Mouse (Mus musculus): ENCODE results near the gene Olfr1019. TPM values are rescaled to one million over a fixed set of nuclear protein-coding genes. Genes with fewer than 3 reads are reported as not detected.

The Olfr1019 gene
- not detected in 2 replicates for polyA plus RNA-seq (2016; fragmentation: Nextera tagmentation; extraction: Ambion mirVana)

DNA sequence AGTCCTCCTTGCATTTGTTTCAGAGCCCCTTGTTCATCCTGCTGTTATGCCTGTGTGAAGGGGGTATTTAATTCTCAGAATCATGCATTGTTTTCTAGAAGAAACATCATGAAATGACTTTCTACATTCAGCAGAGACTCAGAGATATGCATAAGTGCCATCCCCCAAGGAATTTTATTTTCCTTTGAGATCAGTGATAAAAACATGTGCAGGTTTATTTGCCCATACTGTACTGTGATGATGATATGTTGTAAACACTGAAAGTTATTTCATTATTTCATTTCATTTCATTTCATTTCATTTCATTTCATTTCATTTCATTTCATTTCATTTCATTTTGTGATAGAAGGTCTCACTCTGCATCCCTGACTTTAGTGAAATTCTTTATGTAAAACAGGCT, at the start of gene Olfr1019:
Olfr1019 (minus strand) TSS at position 101 of the 400 bp plus-strand sequence.
- Histone ChIP-seq H3K4me3 (no peak within 1 kb of the TSS), H3K4me1 (replicated peaks) (no peaks in the 10 kb centered on the region), H3K27me3 (ENCODE audit: insufficient read depth, poor library complexity, severe bottlenecking) (no peaks in the 10 kb centered on the region), H3K27ac (no peak within 1 kb of the TSS), H3K36me3 (no peaks in the 10 kb centered on the region), H3K9me3 (no peaks in the 10 kb centered on the region)
- no peak for DNase-seq (ENCODE audit: low spot score)

DNA sequence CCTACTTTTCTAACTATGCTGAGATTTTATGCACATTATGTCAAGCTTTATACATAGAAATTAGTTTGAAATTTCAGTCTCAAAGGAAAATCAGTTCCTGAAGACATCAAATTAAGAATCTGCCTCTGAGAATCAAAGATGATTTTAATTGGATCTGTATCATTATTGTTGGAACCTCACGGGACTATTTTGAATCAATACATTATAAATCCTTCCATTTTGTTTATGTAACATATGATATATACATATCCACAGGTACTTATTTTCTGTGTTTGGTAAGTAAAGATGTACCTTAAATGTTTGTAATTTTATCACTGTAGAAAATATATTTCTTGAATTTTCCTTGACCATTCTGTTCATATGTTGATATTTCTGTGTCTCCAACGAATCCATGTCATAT, 40.1 kb upstream of the Olfr1019 start, which contains the start of gene Olfr1023:
Olfr1023 (plus strand) TSS at position 301 of the 400 bp plus-strand sequence.
- 79% methylated on average over 2 of the region's 2 CpGs for WGBS
- no peaks in the 10 kb centered on the region for H3K4me1 ChIP-seq (replicated peaks)
- H3K9me3 ChIP-seq = no peaks in the 10 kb centered on the region
- H3K27me3 ChIP-seq (ENCODE audit: insufficient read depth, poor library complexity, severe bottlenecking) = no peaks in the 10 kb centered on the region
- no peak within 1 kb of the TSS for H3K4me3 ChIP-seq
- no peak within 1 kb of the TSS for H3K27ac ChIP-seq
- DNase-seq (ENCODE audit: low spot score) = no peak
- no peaks in the 10 kb centered on the region for H3K36me3 ChIP-seq

DNA sequence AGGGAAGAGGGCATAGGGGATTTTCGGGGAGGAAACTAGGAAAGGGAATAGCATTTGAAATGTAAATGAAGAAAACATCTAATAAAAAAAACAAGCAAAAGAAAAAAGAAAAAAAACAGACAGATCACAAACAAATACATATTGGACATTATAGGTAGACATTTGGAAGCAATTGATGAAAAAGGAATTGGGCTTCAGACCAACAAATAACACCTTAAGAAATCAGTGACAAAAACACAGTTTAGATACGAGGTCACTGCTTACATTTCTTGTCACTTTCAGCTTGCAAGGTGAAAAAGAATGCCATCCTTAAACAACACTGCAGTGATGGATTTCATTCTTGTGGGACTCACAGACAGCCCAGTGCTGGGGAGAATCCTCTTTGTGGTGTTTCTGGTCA, 23.0 kb upstream of the Olfr1019 start, which contains the start of gene Olfr1022:
Olfr1022 (plus strand) TSS at position 301 of the 400 bp plus-strand sequence.
- H3K4me3 ChIP-seq = no peak within 1 kb of the TSS
- no peaks in the 10 kb centered on the region for H3K9me3 ChIP-seq
- 66% methylated on average over 2 of the region's 2 CpGs for WGBS
- no peak within 1 kb of the TSS for H3K27ac ChIP-seq
- DNase-seq (ENCODE audit: low spot score) = no peak
- H3K4me1 ChIP-seq (replicated peaks) = no peaks in the 10 kb centered on the region
- H3K27me3 ChIP-seq (ENCODE audit: insufficient read depth, poor library complexity, severe bottlenecking) = no peaks in the 10 kb centered on the region
- no peaks in the 10 kb centered on the region for H3K36me3 ChIP-seq

DNA sequence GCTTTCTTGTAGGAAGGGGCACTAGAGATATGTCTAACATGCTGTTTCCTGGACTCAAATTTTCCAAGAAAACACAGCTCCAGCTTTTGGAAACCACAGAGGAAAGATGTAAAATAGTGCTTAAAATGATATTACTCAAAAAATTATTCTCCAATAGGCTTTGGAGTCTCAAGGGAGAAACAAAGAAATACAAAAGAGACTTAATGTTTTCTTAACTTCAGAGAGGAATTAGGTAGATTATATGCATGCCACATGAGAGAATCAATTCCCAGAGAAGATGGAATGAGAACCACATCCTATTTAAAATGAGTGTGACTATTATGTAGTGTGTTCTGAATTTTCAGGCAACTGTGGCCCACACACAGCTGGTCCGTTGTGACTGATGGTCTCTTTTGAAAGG, 1.4 kb upstream of the Olfr1019 start, which contains the start of gene Olfr1020:
Olfr1020 (plus strand) TSS at position 301 of the 400 bp plus-strand sequence.
- DNase-seq (ENCODE audit: low spot score) = no peak
- H3K9me3 ChIP-seq = no peaks in the 10 kb centered on the region
- no peaks in the 10 kb centered on the region for H3K27me3 ChIP-seq (ENCODE audit: insufficient read depth, poor library complexity, severe bottlenecking)
- no peak within 1 kb of the TSS for H3K4me3 ChIP-seq
- H3K36me3 ChIP-seq = no peaks in the 10 kb centered on the region
- WGBS = 72% methylated on average over 1 of the region's 1 CpGs
- H3K4me1 ChIP-seq (replicated peaks) = no peaks in the 10 kb centered on the region
- H3K27ac ChIP-seq = no peak within 1 kb of the TSS

DNA sequence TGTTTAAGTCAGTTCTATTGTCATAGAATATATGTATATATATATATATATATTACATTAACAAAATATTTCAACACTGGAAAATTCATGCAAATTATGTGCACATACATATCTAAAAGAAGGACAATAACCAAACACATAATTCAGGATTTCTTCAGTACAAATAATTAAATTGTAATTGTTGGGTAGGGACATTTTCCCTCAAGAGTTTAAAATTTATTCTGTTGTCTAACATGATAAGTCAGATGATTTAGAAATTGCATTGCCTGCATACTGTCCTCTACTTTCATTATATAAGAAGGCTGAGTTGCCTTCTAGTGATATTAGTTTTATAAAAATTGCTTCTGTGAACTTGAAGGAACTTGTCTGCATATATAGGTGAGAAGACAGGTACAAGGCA, 27.1 kb downstream of the Olfr1019 start, which contains the start of gene Olfr1018:
Olfr1018 (plus strand) TSS at position 301 of the 400 bp plus-strand sequence.
- Histone ChIP-seq H3K9me3 (no peaks in the 10 kb centered on the region), H3K36me3 (no peaks in the 10 kb centered on the region), H3K4me3 (no peak within 1 kb of the TSS), H3K27ac (no peak within 1 kb of the TSS), H3K4me1 (replicated peaks) (no peaks in the 10 kb centered on the region), H3K27me3 (ENCODE audit: insufficient read depth, poor library complexity, severe bottlenecking) (no peaks in the 10 kb centered on the region)
- no peak for DNase-seq (ENCODE audit: low spot score)

DNA sequence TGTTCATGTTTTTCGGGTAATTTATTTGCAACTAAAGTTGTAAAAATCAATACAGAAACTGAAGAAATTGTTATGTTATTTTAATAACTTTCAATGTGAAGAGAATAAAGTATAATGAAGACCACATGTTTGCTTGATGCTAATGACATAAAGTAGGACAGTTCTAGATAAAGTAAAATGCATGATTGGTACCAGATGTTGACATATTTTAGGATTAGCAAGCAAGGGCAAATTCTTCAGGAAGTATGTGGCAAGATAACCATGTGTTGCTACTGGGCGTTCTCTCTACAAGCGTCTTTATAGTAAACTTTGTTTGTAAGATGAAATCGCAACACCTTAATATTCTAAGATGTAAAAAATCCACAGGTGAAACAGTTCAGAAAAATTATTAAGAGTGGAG, 40.8 kb downstream of the Olfr1019 start:
- Histone ChIP-seq H3K27me3 (ENCODE audit: insufficient read depth, poor library complexity, severe bottlenecking) (no peaks in the 10 kb centered on the region), H3K4me1 (replicated peaks) (no peaks in the 10 kb centered on the region), H3K36me3 (no peaks in the 10 kb centered on the region), H3K27ac (no peak overlapping the region), H3K9me3 (no peaks in the 10 kb centered on the region), H3K4me3 (no peak overlapping the region)
- no peak for DNase-seq (ENCODE audit: low spot score)
- WGBS = 77% methylated on average over 4 of the region's 4 CpGs

DNA sequence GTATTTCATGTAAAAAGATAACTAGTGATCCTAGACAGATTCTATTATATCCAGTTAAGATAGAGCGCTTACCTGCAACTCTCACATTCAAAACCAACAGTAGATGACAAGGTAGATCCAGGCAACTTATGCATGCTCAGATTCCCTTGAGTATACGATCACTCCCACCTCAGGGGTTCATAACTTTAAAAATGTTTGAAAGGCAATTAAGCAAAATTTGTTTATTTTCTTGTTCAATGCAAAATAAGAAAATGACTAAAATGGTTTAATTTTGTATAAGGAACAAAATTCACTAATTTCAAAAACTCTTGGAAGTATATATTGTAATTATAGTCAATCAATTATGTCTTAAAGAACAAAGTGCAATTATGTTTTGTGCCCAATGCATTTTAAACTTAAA, 42.8 kb downstream of the Olfr1019 start, which contains the start of gene Olfr1016:
Olfr1016 (minus strand) TSS at position 101 of the 400 bp plus-strand sequence.
- no peaks in the 10 kb centered on the region for H3K9me3 ChIP-seq
- no peak for DNase-seq (ENCODE audit: low spot score)
- H3K36me3 ChIP-seq = no peaks in the 10 kb centered on the region
- H3K4me3 ChIP-seq = no peak within 1 kb of the TSS
- no peaks in the 10 kb centered on the region for H3K27me3 ChIP-seq (ENCODE audit: insufficient read depth, poor library complexity, severe bottlenecking)
- WGBS = 94% methylated on average over 2 of the region's 2 CpGs
- no peaks in the 10 kb centered on the region for H3K4me1 ChIP-seq (replicated peaks)
- H3K27ac ChIP-seq = no peak within 1 kb of the TSS

DNA sequence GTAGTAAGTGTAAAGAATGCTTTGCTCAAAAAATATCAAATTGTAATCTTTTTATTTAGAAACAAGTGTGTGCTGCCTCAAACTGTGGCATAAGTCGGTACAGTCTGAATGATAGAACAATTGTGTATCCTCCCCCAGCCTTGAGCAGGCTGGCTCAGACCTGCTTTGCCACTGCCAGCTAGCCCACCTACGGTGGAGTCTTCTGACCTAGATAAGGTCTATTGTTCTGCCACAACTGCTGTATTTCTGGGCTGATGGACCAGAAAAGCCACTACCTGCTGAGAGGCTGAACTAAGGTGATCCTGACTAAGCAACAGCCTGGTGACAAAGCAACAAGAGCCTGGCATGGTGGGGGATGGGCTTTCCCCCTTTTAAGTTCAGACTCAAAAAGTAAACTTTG, 53.0 kb downstream of the Olfr1019 start:
- WGBS = 31% methylated on average over 2 of the region's 2 CpGs
- H3K36me3 ChIP-seq = no peaks in the 10 kb centered on the region
- DNase-seq (ENCODE audit: low spot score) = peak; percentile 4

More for the DNA sequence above, 53.0 kb downstream of the Olfr1019 start:
- Histone ChIP-seq H3K9me3 (peaks cover 5% of the 10 kb centered on the region; the same call in 1 of the 2 replicates), H3K4me1 (replicated peaks) (peaks cover 4% of the 10 kb centered on the region; the same call in 1 of the 2 replicates), H3K27ac (no peak overlapping the region), H3K27me3 (ENCODE audit: insufficient read depth, poor library complexity, severe bottlenecking) (no peaks in the 10 kb centered on the region), H3K4me3 (no peak overlapping the region)

Other genes starting within 250 kb of the Olfr1019 start
- not detected in 2 replicates for gene Olfr1000, start 233.6 kb downstream of the Olfr1019 start, polyA plus RNA-seq (2016; fragmentation: Nextera tagmentation; extraction: Ambion mirVana)
- gene Olfr1002, start 194.8 kb downstream of the Olfr1019 start, polyA plus RNA-seq (2016; fragmentation: Nextera tagmentation; extraction: Ambion mirVana) = not detected in 2 replicates
- gene Olfr154, start 181.0 kb downstream of the Olfr1019 start, polyA plus RNA-seq (2016; fragmentation: Nextera tagmentation; extraction: Ambion mirVana) = not detected in 2 replicates
- gene Olfr1006, start 166.7 kb downstream of the Olfr1019 start, polyA plus RNA-seq (2016; fragmentation: Nextera tagmentation; extraction: Ambion mirVana) = not detected in 2 replicates
- not detected in 2 replicates for gene Olfr1008, start 156.1 kb downstream of the Olfr1019 start, polyA plus RNA-seq (2016; fragmentation: Nextera tagmentation; extraction: Ambion mirVana)
- gene Olfr1009, start 130.1 kb downstream of the Olfr1019 start, polyA plus RNA-seq (2016; fragmentation: Nextera tagmentation; extraction: Ambion mirVana) = not detected in 2 replicates
- gene Olfr1012, start 82.7 kb downstream of the Olfr1019 start, polyA plus RNA-seq (2016; fragmentation: Nextera tagmentation; extraction: Ambion mirVana) = not detected in 2 replicates
- gene Olfr1013, start 78.4 kb downstream of the Olfr1019 start, polyA plus RNA-seq (2016; fragmentation: Nextera tagmentation; extraction: Ambion mirVana) = not detected in 2 replicates
- gene Olfr1014, start 72.8 kb downstream of the Olfr1019 start, polyA plus RNA-seq (2016; fragmentation: Nextera tagmentation; extraction: Ambion mirVana) = not detected in 2 replicates
- not detected in 2 replicates for gene Olfr1015, start 63.5 kb downstream of the Olfr1019 start, polyA plus RNA-seq (2016; fragmentation: Nextera tagmentation; extraction: Ambion mirVana)
- not detected in 2 replicates for gene Olfr1016, start 42.9 kb downstream of the Olfr1019 start, polyA plus RNA-seq (2016; fragmentation: Nextera tagmentation; extraction: Ambion mirVana)
- not detected in 2 replicates for gene Olfr1018, start 27.0 kb downstream of the Olfr1019 start, polyA plus RNA-seq (2016; fragmentation: Nextera tagmentation; extraction: Ambion mirVana)
- gene Olfr1020, start 1.5 kb upstream of the Olfr1019 start, polyA plus RNA-seq (2016; fragmentation: Nextera tagmentation; extraction: Ambion mirVana) = not detected in 2 replicates
- gene Olfr1022, start 23.1 kb upstream of the Olfr1019 start, polyA plus RNA-seq (2016; fragmentation: Nextera tagmentation; extraction: Ambion mirVana) = not detected in 2 replicates
- not detected in 2 replicates for gene Olfr1023, start 40.2 kb upstream of the Olfr1019 start, polyA plus RNA-seq (2016; fragmentation: Nextera tagmentation; extraction: Ambion mirVana)
- not detected in 2 replicates for gene Olfr1024, start 59.6 kb upstream of the Olfr1019 start, polyA plus RNA-seq (2016; fragmentation: Nextera tagmentation; extraction: Ambion mirVana)
- gene Olfr1025-ps1, start 69.7 kb upstream of the Olfr1019 start, polyA plus RNA-seq (2016; fragmentation: Nextera tagmentation; extraction: Ambion mirVana) = not detected in 2 replicates
- not detected in 2 replicates for gene Olfr1026, start 76.1 kb upstream of the Olfr1019 start, polyA plus RNA-seq (2016; fragmentation: Nextera tagmentation; extraction: Ambion mirVana)
- gene Olfr1028, start 105.0 kb upstream of the Olfr1019 start, polyA plus RNA-seq (2016; fragmentation: Nextera tagmentation; extraction: Ambion mirVana) = not detected in 2 replicates
- not detected in 2 replicates for gene Olfr1029, start 128.4 kb upstream of the Olfr1019 start, polyA plus RNA-seq (2016; fragmentation: Nextera tagmentation; extraction: Ambion mirVana)
- gene Olfr1030, start 133.8 kb upstream of the Olfr1019 start, polyA plus RNA-seq (2016; fragmentation: Nextera tagmentation; extraction: Ambion mirVana) = not detected in 2 replicates
- not detected in 2 replicates for gene Olfr1031, start 144.8 kb upstream of the Olfr1019 start, polyA plus RNA-seq (2016; fragmentation: Nextera tagmentation; extraction: Ambion mirVana)
- gene Olfr1032, start 160.1 kb upstream of the Olfr1019 start, polyA plus RNA-seq (2016; fragmentation: Nextera tagmentation; extraction: Ambion mirVana) = not detected in 2 replicates
- not detected in 2 replicates for gene Olfr1033, start 175.2 kb upstream of the Olfr1019 start, polyA plus RNA-seq (2016; fragmentation: Nextera tagmentation; extraction: Ambion mirVana)
- gene Olfr1034, start 200.4 kb upstream of the Olfr1019 start, polyA plus RNA-seq (2016; fragmentation: Nextera tagmentation; extraction: Ambion mirVana) = not detected in 2 replicates
- not detected in 2 replicates for gene Olfr1036, start 228.5 kb upstream of the Olfr1019 start, polyA plus RNA-seq (2016; fragmentation: Nextera tagmentation; extraction: Ambion mirVana)
- not detected in 2 replicates for gene Olfr1037, start 241.9 kb upstream of the Olfr1019 start, polyA plus RNA-seq (2016; fragmentation: Nextera tagmentation; extraction: Ambion mirVana)